In genomic region chr1:81316403-81316994, GRCm38 (mm10) we compare ENCODE assay signal across 8 mouse cellular contexts.
DNase-seq lines count a peak whose midpoint lies in the region; ATAC-seq and TF ChIP-seq lines count a peak whose summit lies in the region.

No protein-coding gene starts in this region.

- WGBS in lung, embryonic 14.5 days: 48% methylated on average over 9 of the region's 9 CpGs

- TF ChIP-seq CTCF in lung, embryonic 14.5 days (IDR thresholded peaks at IDR 0.05; ENCODE audit: low read depth): peak; percentile 94

- no peak overlapping the region for H3K4me2 ChIP-seq in lung, embryonic 14.5 days

- no peaks in the 10 kb centered on the region for H3K36me3 ChIP-seq in lung, embryonic 14.5 days (ENCODE audit: insufficient read depth)

- no peaks in the 10 kb centered on the region for H3K27me3 ChIP-seq in lung, embryonic 14.5 days (ENCODE audit: insufficient read depth, low read length)

- DNase-seq in CD4-positive helper T cell, adult 2 months (ENCODE audit: low read depth, low spot score): peak; percentile 27
- DNase-seq in adrenal gland, adult 8-10 months: peak; percentile 25
- peak; percentile 60 for DNase-seq in embryo, embryonic 11.5 days (ENCODE audit: low read depth, low spot score)
- peak; percentile 70 for DNase-seq in layer of hippocampus, adult 11-12 months (ENCODE audit: low spot score)
- DNase-seq in lung, embryonic 14.5 days: peak; percentile 93
- peak; percentile 69 for DNase-seq in ovary, postnatal 36 days (ENCODE audit: low spot score)
- DNase-seq in urinary bladder, postnatal 25 days (ENCODE audit: low spot score): peak; percentile 70

- H3K4me3 ChIP-seq in lung, embryonic 14.5 days (ENCODE audit: low read depth, low read length): no peak overlapping the region

- peak; percentile 59 for ATAC-seq in granulocyte monocyte progenitor cell, adult 5-6 weeks (replicated peaks; ENCODE audit: poor library complexity, severe bottlenecking)
- peak; percentile 87 for ATAC-seq in lung, embryonic 14.5 days (ENCODE audit: insufficient read depth)

- no peak overlapping the region for H3K9ac ChIP-seq in lung, embryonic 14.5 days

- H3K4me1 ChIP-seq in lung, embryonic 14.5 days (ENCODE audit: insufficient read depth): no peaks in the 10 kb centered on the region

- H3K27ac ChIP-seq in lung, embryonic 14.5 days (ENCODE audit: low read depth): no peak overlapping the region

- H3K9me3 ChIP-seq in lung, embryonic 14.5 days (ENCODE audit: low read depth, low read length): no peaks in the 10 kb centered on the region

Comparison
In these comparisons a context has a peak if more than half of its experiments do, and no peak if none do; other contexts are left out.
1. DNase-seq: peak in every context shown above with its lines; median percentile 93 in lung, embryonic 14.5 days; 70 in layer of hippocampus, adult 11-12 months; 70 in urinary bladder, postnatal 25 days; 69 in ovary, postnatal 36 days; 60 in embryo, embryonic 11.5 days; 27 in CD4-positive helper T cell, adult 2 months; 25 in adrenal gland, adult 8-10 months.